Mouse (Mus musculus) G1E (cell line): Measurements from ENCODE around the gene Pacsin1.

Source experiments
- CTCF ChIP-seq: IDR thresholded peaks from 2 replicates; pipeline ENCODE4 v1.5.1; 2012; ENCODE audit warnings: low read depth, low read length, inconsistent platforms, mixed read lengths
- GATA1 ChIP-seq: IDR thresholded peaks from 2 replicates; pipeline ENCODE4 v1.6.1; 2012; ENCODE audit warnings: borderline replicate concordance, low read length, inconsistent platforms, mixed read lengths
- POLR2AphosphoS5 ChIP-seq: IDR thresholded peaks from 2 replicates; pipeline ENCODE4 v1.6.1; 2012; ENCODE audit warnings: low read depth, low read length, inconsistent platforms; ENCODE audit not compliant: insufficient replicate concordance
- TAL1 ChIP-seq: conservative IDR thresholded peaks from 2 replicates; pipeline ENCODE4 v1.6.1; 2012; ENCODE audit warnings: low read depth, low read length, inconsistent platforms, mixed read lengths

DNA sequence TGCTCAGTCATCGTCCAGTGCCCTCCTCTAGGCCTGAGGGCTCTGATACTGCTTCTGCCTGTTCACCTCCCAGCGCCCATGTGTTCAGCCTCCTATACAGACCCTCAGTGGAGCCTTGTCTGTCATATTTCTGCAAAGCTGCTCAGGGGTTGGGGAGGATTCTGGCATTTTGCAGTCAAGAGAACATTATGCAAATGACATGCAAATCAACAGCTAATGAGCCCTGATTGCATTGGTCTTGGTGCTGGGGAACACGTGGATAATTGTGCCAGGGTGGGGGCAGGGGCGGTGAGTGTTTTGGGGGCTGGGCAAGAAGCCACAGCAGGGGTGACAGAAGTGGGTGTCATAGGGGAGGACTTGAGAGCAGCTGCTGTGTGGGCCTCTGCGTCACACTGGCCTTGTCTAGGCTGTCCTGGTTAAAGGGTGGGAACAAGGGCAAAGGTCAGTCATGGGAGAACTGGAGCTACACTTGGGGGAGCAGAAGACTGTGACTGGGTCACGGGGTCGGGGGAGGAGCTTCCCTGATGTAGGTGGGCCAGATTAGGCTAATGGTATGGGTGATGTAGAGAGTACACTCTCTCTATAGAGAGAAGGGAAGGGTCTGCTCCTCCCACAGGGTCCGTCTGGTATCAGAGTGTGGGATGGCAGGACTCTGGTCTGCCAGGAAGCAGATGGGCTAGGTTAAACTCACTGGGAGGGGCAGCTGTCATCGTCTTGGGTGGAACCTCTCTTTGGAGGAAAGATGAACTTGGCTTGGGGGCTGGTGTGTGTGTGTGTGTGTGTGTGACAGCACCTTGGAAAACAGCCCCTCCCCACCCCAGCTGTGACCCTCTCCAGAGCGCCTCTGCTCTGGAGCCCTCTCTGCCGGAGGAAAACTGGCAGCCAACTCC lies 23.9 kb downstream of the Pacsin1 start:
- no peak for TF ChIP-seq TAL1
- no peak for TF ChIP-seq CTCF
- no peak for TF ChIP-seq POLR2AphosphoS5
- no peak for TF ChIP-seq GATA1
